Mouse (Mus musculus) kidney, embryonic 14.5 days (tissue): ENCODE results near the gene C9orf72. TPM values are rescaled to one million over a fixed set of nuclear protein-coding genes. Genes with fewer than 3 reads are reported as not detected.

Experiments used
- ATAC-seq: fragments of 200-750 bp; cut with Nextera tagmentation; 2 replicates; pipeline ENCODE4 v1.8.0; 2017; ENCODE audit warnings: moderate number of reproducible peaks, mild to moderate bottlenecking, moderate TSS enrichment, moderate library complexity; ENCODE audit not compliant: low FRiP score, low TSS enrichment
- H3K27ac ChIP-seq: fragments of 300-500 bp; sonication (generic); 2 replicates; pipeline ENCODE4 v1.5.1; 2014; ENCODE audit warnings: low read depth, mild to moderate bottlenecking, low read length, moderate library complexity, mixed read lengths
- H3K27me3 ChIP-seq: fragments of 300-500 bp; sonication (generic); 2 replicates; pipeline ENCODE4 v1.6.1; 2014; ENCODE audit warnings: mild to moderate bottlenecking, low read length; ENCODE audit not compliant: control insufficient read depth, insufficient read depth
- H3K36me3 ChIP-seq: fragments of 300-500 bp; sonication (generic); 2 replicates; pipeline ENCODE4 v1.6.1; 2014; ENCODE audit warnings: low read length, mixed read lengths; ENCODE audit not compliant: control insufficient read depth, insufficient read depth
- H3K4me1 ChIP-seq: fragments of 300-500 bp; sonication (generic); 2 replicates; pipeline ENCODE4 v1.6.1; 2014; ENCODE audit warnings: low read length, mixed read lengths; ENCODE audit not compliant: control insufficient read depth, insufficient read depth
- H3K4me2 ChIP-seq: fragments of 300-500 bp; sonication (generic); replicated peaks from 2 replicates; pipeline ENCODE4 v1.6.1; 2014; ENCODE audit warnings: low read depth, mild to moderate bottlenecking, low read length
- H3K4me3 ChIP-seq: fragments of 300-500 bp; sonication (generic); 2 replicates; pipeline ENCODE4 v1.5.1; 2014; ENCODE audit warnings: mild to moderate bottlenecking, low read length
- H3K9ac ChIP-seq: fragments of 300-500 bp; sonication (generic); 2 replicates; pipeline ENCODE4 v1.6.1; 2014; ENCODE audit warnings: low read depth, mild to moderate bottlenecking, low read length, moderate library complexity
- H3K9me3 ChIP-seq: fragments of 300-500 bp; sonication (generic); 2 replicates; pipeline ENCODE4 v1.6.1; 2016; ENCODE audit warnings: low read length; ENCODE audit not compliant: control insufficient read depth
- WGBS: fragments of 180-500 bp; shearing (Covaris S2); extraction: QIAGEN DNeasy Blood & Tissue Kit; methylation state at CpG from one replicate; pipeline ENCODE4 v1.1.7; 2014; 5-methylcytosine and 5-hydroxymethylcytosine counted together
- polyA plus RNA-seq: library from polyadenylated mRNA; unstranded; fragments of >200 nt; fragmentation: Nextera tagmentation; extraction: Ambion mirVana; gene quantifications from 2 replicates; pipeline ENCODE4 v1.2.1, GENCODE M21; 2014

C9orf72 gene
- polyA plus RNA-seq, 1 experiment from 2014 or later = 13.8 TPM

GRCm38 (mm10) chr4:35150706-35151105 lies 75.3 kb downstream of the C9orf72 start:
- Histone ChIP-seq H3K27me3 (no peaks in the 10 kb centered on the region), H3K4me3 (no peak overlapping the region), H3K9me3 (no peaks in the 10 kb centered on the region), H3K27ac (no peak overlapping the region), H3K4me1 (peaks cover 3% of the 10 kb centered on the region; the same call in 1 of the 2 replicates), H3K36me3 (no peaks in the 10 kb centered on the region), H3K9ac (no peak overlapping the region), H3K4me2 (no peak overlapping the region)
- no peak for ATAC-seq
- WGBS = 80% methylated on average over 3 of the region's 3 CpGs

GRCm38 (mm10) chr4:35148326-35148725 lies 77.6 kb downstream of the C9orf72 start:
- Histone ChIP-seq H3K4me2 (no peak overlapping the region), H3K4me1 (no peaks in the 10 kb centered on the region), H3K4me3 (no peak overlapping the region), H3K27ac (no peak overlapping the region), H3K27me3 (no peaks in the 10 kb centered on the region), H3K9me3 (no peaks in the 10 kb centered on the region), H3K36me3 (no peaks in the 10 kb centered on the region), H3K9ac (no peak overlapping the region)
- no peak for ATAC-seq
- 89% methylated on average over 4 of the region's 4 CpGs for WGBS

- no peaks in the 10 kb centered on the region for H3K9me3 ChIP-seq
- H3K4me1 ChIP-seq = no peaks in the 10 kb centered on the region
- H3K27me3 ChIP-seq = no peaks in the 10 kb centered on the region
- no peak overlapping the region for H3K9ac ChIP-seq
- no peak overlapping the region for H3K27ac ChIP-seq
- H3K36me3 ChIP-seq = no peaks in the 10 kb centered on the region
- no peak overlapping the region for H3K4me3 ChIP-seq
- no peak overlapping the region for H3K4me2 ChIP-seq
- WGBS = 96% methylated on average over 5 of the region's 5 CpGs
- no peak for ATAC-seq
Measured at GRCm38 (mm10) chr4:35146597-35146996, 79.4 kb downstream of the C9orf72 start.

- Histone ChIP-seq H3K36me3 (no peaks in the 10 kb centered on the region), H3K27ac (no peak overlapping the region), H3K4me2 (no peak overlapping the region), H3K9ac (no peak overlapping the region), H3K4me1 (no peaks in the 10 kb centered on the region), H3K9me3 (no peaks in the 10 kb centered on the region), H3K27me3 (no peaks in the 10 kb centered on the region), H3K4me3 (no peak overlapping the region)
- 87% methylated on average over 10 of the region's 10 CpGs for WGBS
- ATAC-seq = no peak
Measured at GRCm38 (mm10) chr4:35145726-35146125, 80.2 kb downstream of the C9orf72 start.

- Histone ChIP-seq H3K27ac (no peak overlapping the region), H3K9ac (0 out of 2 replicates have a peak overlapping the region, but pooled peaks have one; percentile 12), H3K4me1 (no peaks in the 10 kb centered on the region), H3K27me3 (no peaks in the 10 kb centered on the region), H3K4me2 (no peak overlapping the region), H3K9me3 (no peaks in the 10 kb centered on the region), H3K4me3 (no peak overlapping the region), H3K36me3 (no peaks in the 10 kb centered on the region)
- WGBS = 69% methylated on average over 12 of the region's 12 CpGs
- ATAC-seq = no peak
Measured at GRCm38 (mm10) chr4:35143472-35144102, 82.4 kb downstream of the C9orf72 start.

Other genes starting within 250 kb of the C9orf72 start
- 0.55 TPM in 1 of 2 replicates, not detected in the other for gene Ifnk, start 74.1 kb downstream of the C9orf72 start, polyA plus RNA-seq
- 11.3 and 13.3 TPM in 2 replicates for gene Mob3b, start 68.7 kb downstream of the C9orf72 start, polyA plus RNA-seq